ENCODE assay signal across 13 mouse cellular contexts in genomic region chr4:126118651-126119050, GRCm38 (mm10). TPM values are rescaled to one million over a fixed set of nuclear protein-coding genes. Genes with fewer than 3 reads are reported as not detected.
DNase-seq lines count a peak whose midpoint lies in the region; ATAC-seq and TF ChIP-seq lines count a peak whose summit lies in the region.
"Had no signal": no experiment of that assay in that cellular context is flagged by ENCODE, and none has a peak within 500 bp of the region (broad histone marks: within the 10 kb centered on the region; RNA-seq: fewer than 3 reads in every experiment).

No protein-coding gene starts in this region.

- H3K9me3 ChIP-seq in hindbrain, embryonic 15.5 days, result no peaks in the 10 kb centered on the region; the same call in 1 of the 2 replicates
- H3K9me3 ChIP-seq in hindbrain, embryonic 16.5 days (ENCODE audit: control insufficient read depth, low read length), result peaks cover 5% of the 10 kb centered on the region; the same call in 1 of the 2 replicates
- H3K9me3 ChIP-seq: limb, embryonic 15.5 days had no signal

- WGBS in hindbrain, embryonic 15.5 days, result 54% methylated on average over 4 of the region's 4 CpGs
- WGBS in hindbrain, embryonic 16.5 days, result 56% methylated on average over 4 of the region's 4 CpGs
- 10% methylated on average over 4 of the region's 4 CpGs for WGBS in cerebellum, adult 2 months

- H3K9ac ChIP-seq in hindbrain, embryonic 15.5 days, result no peak overlapping the region
- no peak overlapping the region for H3K9ac ChIP-seq in hindbrain, embryonic 16.5 days (ENCODE audit: low read depth, low read length)
- H3K9ac ChIP-seq: heart, embryonic 13.5 days; limb, embryonic 15.5 days had no signal

- H3K27me3 ChIP-seq in hindbrain, embryonic 15.5 days, result no peaks in the 10 kb centered on the region
- no peaks in the 10 kb centered on the region for H3K27me3 ChIP-seq in hindbrain, embryonic 16.5 days (replicated peaks; ENCODE audit: control insufficient read depth, insufficient read depth, low read length)
- H3K27me3 ChIP-seq in cerebellum, adult 2 months (ENCODE audit: control insufficient read depth, insufficient read depth, low read length), result no peaks in the 10 kb centered on the region
- H3K27me3 ChIP-seq: heart, embryonic 13.5 days; limb, embryonic 15.5 days had no signal

- no peak for TF ChIP-seq CTCF in cerebellum, adult 2 months (IDR thresholded peaks at IDR 0.05; ENCODE audit: borderline replicate concordance, insufficient read depth, low read depth, low read length)

- DNase-seq in cerebellum, adult 2 months, result peak; percentile 79 to 82
- peak; percentile 44 to 68 for DNase-seq in frontal cortex, postnatal 14 days (ENCODE audit: low spot score in 2 of 2)
- DNase-seq in left cerebral cortex, postnatal 4 days, result peak; percentile 66
- DNase-seq in adrenal gland, postnatal 14 days, result no peak
- DNase-seq in lung, postnatal 36 days, result no peak
- DNase-seq: kidney, adult 18-20 months had no signal

- no peak overlapping the region for H3K4me2 ChIP-seq in hindbrain, embryonic 15.5 days
- no peak overlapping the region for H3K4me2 ChIP-seq in hindbrain, embryonic 16.5 days (ENCODE audit: low read length)
- H3K4me2 ChIP-seq: heart, embryonic 13.5 days; limb, embryonic 15.5 days; midbrain, embryonic 11.5 days had no signal

- TF ChIP-seq POLR2A in cerebellum, adult 2 months (IDR thresholded peaks at IDR 0.05; ENCODE audit: borderline replicate concordance, insufficient read depth, low read length), result no peak

- peak overlapping the region; percentile 23 for H3K27ac ChIP-seq in hindbrain, embryonic 15.5 days (replicated peaks)
- no peak overlapping the region; the same call in none of the 2 replicates for H3K27ac ChIP-seq in hindbrain, embryonic 16.5 days (ENCODE audit: low read depth, low read length)
- H3K27ac ChIP-seq in cerebellum, adult 2 months (ENCODE audit: insufficient read depth, low read length), result peak overlapping the region; percentile 94
- H3K27ac ChIP-seq: heart, embryonic 13.5 days; limb, embryonic 15.5 days; stomach, postnatal 0 days had no signal

- H3K4me1 ChIP-seq in hindbrain, embryonic 15.5 days (replicated peaks), result peaks cover 42% of the 10 kb centered on the region
- no peaks in the 10 kb centered on the region for H3K4me1 ChIP-seq in hindbrain, embryonic 16.5 days (ENCODE audit: control insufficient read depth, insufficient read depth, low read depth, low read length)
- H3K4me1 ChIP-seq in cerebellum, adult 2 months (ENCODE audit: control insufficient read depth, insufficient read depth, low read length), result peaks cover 69% of the 10 kb centered on the region

- intact Hi-C loops in left cerebral cortex, postnatal 4 days (cut with DNase I), result no loop called here

- no peak for ATAC-seq in hindbrain, embryonic 15.5 days (ENCODE audit: low FRiP score, low read depth)
- no peak for ATAC-seq in hindbrain, embryonic 16.5 days
- no peak for ATAC-seq in megakaryocyte progenitor cell, adult 5-6 weeks (replicated peaks; ENCODE audit: poor library complexity)

- no peak overlapping the region for H3K4me3 ChIP-seq in hindbrain, embryonic 15.5 days
- H3K4me3 ChIP-seq in hindbrain, embryonic 16.5 days (ENCODE audit: low read length), result no peak overlapping the region
- no peak overlapping the region for H3K4me3 ChIP-seq in cerebellum, adult 2 months (replicated peaks; ENCODE audit: insufficient read depth, low read depth, low read length)
- H3K4me3 ChIP-seq: heart, embryonic 13.5 days; limb, embryonic 15.5 days had no signal

- peaks cover 6% of the 10 kb centered on the region; the same call in 1 of the 2 replicates for H3K36me3 ChIP-seq in hindbrain, embryonic 15.5 days
- H3K36me3 ChIP-seq in hindbrain, embryonic 16.5 days (ENCODE audit: control insufficient read depth, insufficient read depth, low read length), result peaks cover 2% of the 10 kb centered on the region; the same call in 1 of the 2 replicates

RNA-seq across cellular contexts. Expression of gene Stk40, which starts 14.9 kb away (rescaled TPM):
- 29.6 and 33.9 TPM in 2 replicates for polyA plus RNA-seq in hindbrain, embryonic 15.5 days (2015; fragmentation: Nextera tagmentation; extraction: Ambion mirVana)
- polyA plus RNA-seq in hindbrain, embryonic 16.5 days (2015; fragmentation: Nextera tagmentation; extraction: Ambion mirVana), result 29.5 and 34.3 TPM in 2 replicates
- 23.3 and 24.9 TPM in 2 replicates for polyA plus RNA-seq in cerebellum, adult 2 months (2012; rRNA removed)
- total RNA-seq in left cerebral cortex, postnatal 4 days (2021), result 10 to 100 TPM; 23.7 to 25.0 TPM
- total RNA-seq in adrenal gland, postnatal 14 days (2021), result 39.2 and 48.2 TPM in 2 replicates
- 6.5 and 7.3 TPM in 2 replicates for total RNA-seq in megakaryocyte progenitor cell, adult 5-6 weeks (2015)
- total RNA-seq in megakaryocyte progenitor cell, adult 5-6 weeks (2017), result 5.9 and 6.0 TPM in 2 replicates

RNA-seq across cellular contexts. Expression of gene Lsm10, which starts 22.2 kb away (rescaled TPM):
- polyA plus RNA-seq in hindbrain, embryonic 15.5 days (2015; fragmentation: Nextera tagmentation; extraction: Ambion mirVana), result 45.8 and 50.3 TPM in 2 replicates
- polyA plus RNA-seq in hindbrain, embryonic 16.5 days (2015; fragmentation: Nextera tagmentation; extraction: Ambion mirVana), result 51.3 and 55.8 TPM in 2 replicates
- polyA plus RNA-seq in cerebellum, adult 2 months (2012; rRNA removed), result 21.4 and 28.8 TPM in 2 replicates
- 10 to 100 TPM; 23.9 to 25.3 TPM for total RNA-seq in left cerebral cortex, postnatal 4 days (2021)
- 17.9 and 20.6 TPM in 2 replicates for total RNA-seq in adrenal gland, postnatal 14 days (2021)
- total RNA-seq in megakaryocyte progenitor cell, adult 5-6 weeks (2015), result 20.4 and 25.1 TPM in 2 replicates
- 14.7 and 15.9 TPM in 2 replicates for total RNA-seq in megakaryocyte progenitor cell, adult 5-6 weeks (2017)

RNA-seq across cellular contexts. Expression of gene Eva1b, which starts 28.9 kb away (rescaled TPM):
- 14.5 and 15.1 TPM in 2 replicates for polyA plus RNA-seq in hindbrain, embryonic 15.5 days (2015; fragmentation: Nextera tagmentation; extraction: Ambion mirVana)
- 11.8 and 13.7 TPM in 2 replicates for polyA plus RNA-seq in hindbrain, embryonic 16.5 days (2015; fragmentation: Nextera tagmentation; extraction: Ambion mirVana)
- polyA plus RNA-seq in cerebellum, adult 2 months (2012; rRNA removed), result 9.0 and 9.2 TPM in 2 replicates
- 1 to 10 TPM; 6.3 to 7.2 TPM for total RNA-seq in left cerebral cortex, postnatal 4 days (2021)
- 27.6 and 32.3 TPM in 2 replicates for total RNA-seq in adrenal gland, postnatal 14 days (2021)
- 0.12 and 0.94 TPM in 2 replicates for total RNA-seq in megakaryocyte progenitor cell, adult 5-6 weeks (2015)
- total RNA-seq in megakaryocyte progenitor cell, adult 5-6 weeks (2017), result 1.7 TPM in 1 of 2 replicates, not detected in the other

RNA-seq across cellular contexts. Expression of gene Sh3d21, which starts 44.6 kb away (rescaled TPM):
- 1.4 and 2.0 TPM in 2 replicates for polyA plus RNA-seq in hindbrain, embryonic 15.5 days (2015; fragmentation: Nextera tagmentation; extraction: Ambion mirVana)
- polyA plus RNA-seq in hindbrain, embryonic 16.5 days (2015; fragmentation: Nextera tagmentation; extraction: Ambion mirVana), result 1.3 and 1.5 TPM in 2 replicates
- 1.6 and 2.0 TPM in 2 replicates for polyA plus RNA-seq in cerebellum, adult 2 months (2012; rRNA removed)
- 1 to 10 TPM in 1 of 2 experiments, under 1 TPM in 1; 0.58 to 1.3 TPM for total RNA-seq in left cerebral cortex, postnatal 4 days (2021)
- total RNA-seq in adrenal gland, postnatal 14 days (2021), result 3.7 and 4.8 TPM in 2 replicates
- total RNA-seq in megakaryocyte progenitor cell, adult 5-6 weeks (2015), result 0.07 and 0.91 TPM in 2 replicates
- total RNA-seq in megakaryocyte progenitor cell, adult 5-6 weeks (2017), result 0.14 TPM in 1 of 2 replicates, not detected in the other

Comparison
In these comparisons a context has a peak if more than half of its experiments do, and no peak if none do; other contexts are left out.
1. DNase-seq: peak in cerebellum, adult 2 months (2 of 2), frontal cortex, postnatal 14 days (2 of 2) and left cerebral cortex, postnatal 4 days (single experiment); none in adrenal gland, postnatal 14 days (single experiment) and lung, postnatal 36 days (single experiment).